Mouse (Mus musculus) cortical plate, adult 2 months (tissue): ENCODE measurements around the gene Rufy1.

ENCODE experiments used
- CTCF ChIP-seq: fragments of 200-500 bp; IDR thresholded peaks from 2 replicates; pipeline ENCODE4 v1.5.1; 2011; ENCODE audit warnings: mild to moderate bottlenecking, control low read depth, low read length; ENCODE audit not compliant: insufficient read depth; ENCODE audit errors: extremely low read depth
- POLR2A ChIP-seq: fragments of 200-500 bp; IDR thresholded peaks from 2 replicates; pipeline ENCODE4 v1.6.1; 2011; ENCODE audit warnings: mild to moderate bottlenecking, low read length, control low read depth; ENCODE audit not compliant: insufficient read depth; ENCODE audit errors: extremely low read depth

DNA sequence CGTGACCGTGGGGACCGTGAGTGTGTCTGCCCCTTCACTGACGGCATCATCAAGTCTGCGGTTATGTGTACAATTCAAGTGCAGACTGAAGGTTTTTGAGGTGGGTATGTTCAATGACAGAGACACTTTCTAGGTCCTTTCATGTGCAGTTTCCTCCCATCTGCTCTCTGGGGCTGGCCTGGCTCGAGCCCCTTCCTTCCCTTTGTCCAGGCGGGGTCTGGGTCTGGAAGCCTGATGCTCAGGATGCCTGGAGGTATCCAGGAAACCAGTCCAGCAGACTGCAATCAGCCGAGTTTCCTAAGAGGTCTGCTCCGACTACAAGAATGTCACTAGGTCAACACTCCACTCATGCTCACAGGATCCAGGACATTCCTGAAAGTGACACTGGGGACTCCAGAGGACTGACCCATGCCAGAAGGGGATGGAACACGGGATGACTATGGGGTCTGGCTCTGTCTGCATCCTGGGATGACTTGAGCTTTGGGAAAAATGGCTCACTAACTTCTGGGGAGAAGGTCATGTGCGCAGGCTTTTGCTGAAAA lies 34.1 kb downstream of the Rufy1 start:
- TF ChIP-seq CTCF, result no peak
- no peak for TF ChIP-seq POLR2A
